Mouse (Mus musculus) limb, embryonic 13.5 days (tissue): ENCODE data around the gene Aph1a. TPM values are rescaled to one million over a fixed set of nuclear protein-coding genes. Genes with fewer than 3 reads are reported as not detected.
A peak's percentile ranks its signal among the peaks of the same experiment; 100 is the strongest.

ENCODE experiments used
- ATAC-seq: fragments of 200-750 bp; cut with Nextera tagmentation; 2 replicates; pipeline ENCODE4 v1.8.0; 2017; ENCODE audit warnings: low read depth, moderate number of reproducible peaks, moderate TSS enrichment; ENCODE audit not compliant: low FRiP score
- H3K27ac ChIP-seq: fragments of 300-500 bp; sonication (generic); 2 replicates; pipeline ENCODE4 v1.5.1; 2015; ENCODE audit warnings: inconsistent platforms, mild to moderate bottlenecking, moderate library complexity
- H3K27me3 ChIP-seq: fragments of 300-500 bp; sonication (generic); 2 replicates; pipeline ENCODE4 v1.6.1; 2015; ENCODE audit warnings: mild to moderate bottlenecking, inconsistent platforms
- H3K36me3 ChIP-seq: fragments of 300-500 bp; sonication (generic); 2 replicates; pipeline ENCODE4 v1.6.1; 2015; ENCODE audit warnings: inconsistent platforms, mild to moderate bottlenecking, moderate library complexity
- H3K4me1 ChIP-seq: fragments of 300-500 bp; sonication (generic); 2 replicates; pipeline ENCODE4 v1.6.1; 2015; ENCODE audit warnings: inconsistent platforms
- H3K4me2 ChIP-seq: fragments of 300-500 bp; sonication (generic); replicated peaks from 2 replicates; pipeline ENCODE4 v1.6.1; 2015; ENCODE audit warnings: inconsistent platforms, mild to moderate bottlenecking, moderate library complexity
- H3K4me3 ChIP-seq: fragments of 300-500 bp; sonication (generic); 2 replicates; pipeline ENCODE4 v1.5.1; 2015; ENCODE audit warnings: moderate library complexity, mild to moderate bottlenecking, inconsistent platforms
- H3K9ac ChIP-seq: fragments of 300-500 bp; sonication (generic); 2 replicates; pipeline ENCODE4 v1.6.1; 2015; ENCODE audit warnings: mild to moderate bottlenecking, inconsistent platforms
- H3K9me3 ChIP-seq: fragments of 300-500 bp; sonication (generic); 2 replicates; pipeline ENCODE4 v1.6.1; 2016; ENCODE audit warnings: inconsistent platforms
- WGBS: fragments of 180-500 bp; shearing (Covaris S2); methylation state at CpG from one replicate; pipeline ENCODE4 v1.1.7; 2015; 5-methylcytosine and 5-hydroxymethylcytosine counted together
- polyA plus RNA-seq: library from polyadenylated mRNA; unstranded; fragments of >200 nt; fragmentation: Nextera tagmentation; extraction: Ambion mirVana; gene quantifications from 2 replicates; pipeline ENCODE4 v1.2.1, GENCODE M21; 2015

Gene Aph1a
- polyA plus RNA-seq, 1 experiment from 2014 or later, result 30.2 TPM

GRCm38 (mm10) chr3:95928261-95928657 lies 34.5 kb downstream of the Aph1a start:
- WGBS, result 74% methylated on average over 6 of the region's 6 CpGs
- peak overlapping the region; percentile 60 for H3K4me2 ChIP-seq

GRCm38 (mm10) chr3:95928658-95929503 lies 35.1 kb downstream of the Aph1a start, which contains the start of gene Anp32e:
Anp32e (plus strand) TSS chr3:95929246.
- Histone ChIP-seq H3K4me1 (peaks cover 12% of the 10 kb centered on the region), H3K9ac (peak within 1 kb of the TSS; percentile 99), H3K27ac (peak within 1 kb of the TSS; percentile 94), H3K4me2 (peak within 1 kb of the TSS; percentile 74), H3K9me3 (no peaks in the 10 kb centered on the region), H3K36me3 (peaks cover 7% of the 10 kb centered on the region), H3K27me3 (no peaks in the 10 kb centered on the region), H3K4me3 (peak within 1 kb of the TSS; percentile 94)
- under 1% methylated on average over 49 of the region's 49 CpGs for WGBS
- ATAC-seq, result peak; percentile 100

More at GRCm38 (mm10) chr3:95928261-95928657, 34.5 kb downstream of the Aph1a start:
- ATAC-seq, result no peak
- Histone ChIP-seq H3K4me1 (peaks cover 12% of the 10 kb centered on the region), H3K27me3 (no peaks in the 10 kb centered on the region), H3K27ac (peak overlapping the region; percentile 79; the same call in 1 of the 2 replicates), H3K4me3 (peak overlapping the region; percentile 94), H3K9me3 (no peaks in the 10 kb centered on the region), H3K36me3 (peaks cover under 1% of the 10 kb centered on the region), H3K9ac (peak overlapping the region; percentile 66)

DNA sequence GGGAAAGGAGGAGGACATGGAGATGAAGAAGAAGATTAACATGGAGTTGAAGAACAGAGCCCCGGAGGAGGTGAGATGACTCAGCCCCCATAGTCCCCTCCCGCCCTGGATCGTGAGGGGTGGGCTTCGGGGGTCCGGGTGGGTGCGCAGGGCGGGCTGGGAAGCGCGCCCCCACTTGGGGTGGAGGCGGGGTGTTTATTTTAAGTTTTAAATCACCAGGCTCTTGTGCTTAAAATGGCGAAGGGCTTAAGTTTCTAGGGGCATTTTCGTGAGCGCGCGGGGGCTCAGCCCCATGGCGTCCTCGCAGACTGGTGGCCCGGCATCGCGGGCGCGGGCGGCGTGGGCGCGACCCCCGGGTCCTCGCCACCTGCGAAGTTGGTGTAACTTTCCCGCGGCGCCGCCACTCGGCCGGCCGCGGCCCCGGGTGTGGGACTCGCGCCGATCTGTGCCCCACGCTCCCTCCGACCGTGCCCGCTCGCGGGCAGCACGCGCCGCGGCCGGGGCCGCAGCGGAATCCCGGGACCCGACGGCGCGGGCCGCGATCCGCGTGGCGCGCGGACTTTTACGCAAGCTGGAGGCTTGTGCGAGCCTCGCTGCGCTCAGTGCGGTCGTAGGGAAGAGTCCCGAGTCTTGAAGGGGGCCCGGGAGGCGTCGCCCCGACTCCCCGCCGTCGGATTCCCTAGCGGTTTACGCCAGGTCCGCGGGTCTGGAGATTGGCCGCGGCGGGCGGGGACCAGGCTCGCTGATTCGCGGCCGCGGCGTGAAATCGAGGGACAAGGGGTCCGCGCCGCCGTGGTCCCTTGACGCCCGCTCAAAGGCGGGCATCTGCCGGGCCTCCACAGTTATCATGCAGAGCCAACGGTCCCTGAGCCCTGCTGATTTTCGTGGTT lies 36.1 kb downstream of the Aph1a start:
- peak overlapping the region; percentile 94 for H3K4me3 ChIP-seq
- peak overlapping the region; percentile 94 for H3K27ac ChIP-seq
- under 1% methylated on average over 85 of the region's 105 CpGs for WGBS
- no peaks in the 10 kb centered on the region for H3K27me3 ChIP-seq
- H3K4me2 ChIP-seq, result peak overlapping the region; percentile 74
- peak overlapping the region; percentile 99 for H3K9ac ChIP-seq
- ATAC-seq, result no peak; the same call in 1 of the 2 replicates
- no peaks in the 10 kb centered on the region for H3K9me3 ChIP-seq
- H3K4me1 ChIP-seq, result peaks cover 12% of the 10 kb centered on the region
- peaks cover 17% of the 10 kb centered on the region for H3K36me3 ChIP-seq

GRCm38 (mm10) chr3:95930471-95930789 lies 36.7 kb downstream of the Aph1a start:
- Histone ChIP-seq H3K4me3 (peak overlapping the region; percentile 94), H3K9ac (peak overlapping the region; percentile 99), H3K9me3 (no peaks in the 10 kb centered on the region), H3K27ac (peak overlapping the region; percentile 94), H3K36me3 (peaks cover 23% of the 10 kb centered on the region), H3K4me2 (peak overlapping the region; percentile 74), H3K27me3 (no peaks in the 10 kb centered on the region), H3K4me1 (peaks cover 12% of the 10 kb centered on the region)
- no peak for ATAC-seq
- WGBS, result 1% methylated on average over 5 of the region's 5 CpGs

- WGBS, result 80% methylated on average over 1 of the region's 1 CpGs
- H3K9ac ChIP-seq, result no peak overlapping the region
- H3K27ac ChIP-seq, result no peak overlapping the region
- H3K4me3 ChIP-seq, result no peak overlapping the region
- peak overlapping the region; percentile 74 for H3K4me2 ChIP-seq
- H3K9me3 ChIP-seq, result no peaks in the 10 kb centered on the region
- peaks cover 26% of the 10 kb centered on the region for H3K36me3 ChIP-seq
- no peaks in the 10 kb centered on the region for H3K27me3 ChIP-seq
- no peak for ATAC-seq
- peaks cover 12% of the 10 kb centered on the region for H3K4me1 ChIP-seq
Observed at GRCm38 (mm10) chr3:95931471-95931870, 37.7 kb downstream of the Aph1a start.

- no peak for ATAC-seq
- WGBS, result 56% methylated on average over 1 of the region's 1 CpGs
Observed at GRCm38 (mm10) chr3:95932157-95932556, 38.4 kb downstream of the Aph1a start.

DNA sequence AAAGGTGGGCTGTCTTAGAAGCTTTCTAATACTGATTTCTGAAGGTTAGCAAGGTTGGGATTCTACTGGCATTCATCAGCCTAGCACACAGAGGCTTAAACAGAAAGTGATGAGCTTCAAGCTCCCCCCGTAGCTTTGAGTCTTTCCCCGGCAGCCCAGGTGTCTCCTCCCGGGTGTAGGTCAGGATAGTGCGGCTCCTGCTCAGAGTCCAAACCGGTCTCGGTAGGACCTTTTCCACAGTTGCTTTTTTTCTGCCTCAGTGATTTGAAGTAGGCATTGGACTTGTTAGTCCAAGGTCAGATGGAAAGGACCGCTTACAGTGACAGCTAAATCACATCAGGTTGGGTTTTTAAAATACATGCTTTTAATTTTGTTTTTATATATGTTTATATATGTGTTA lies 38.8 kb downstream of the Aph1a start:
- Histone ChIP-seq H3K4me1 (peaks cover 12% of the 10 kb centered on the region), H3K9me3 (no peaks in the 10 kb centered on the region), H3K4me3 (no peak overlapping the region), H3K27me3 (no peaks in the 10 kb centered on the region), H3K9ac (no peak overlapping the region), H3K27ac (no peak overlapping the region), H3K36me3 (peaks cover 37% of the 10 kb centered on the region), H3K4me2 (peak overlapping the region; percentile 4; the same call in 1 of the 2 replicates)
- ATAC-seq, result no peak
- 92% methylated on average over 7 of the region's 7 CpGs for WGBS

More at GRCm38 (mm10) chr3:95932157-95932556, 38.4 kb downstream of the Aph1a start:
- Histone ChIP-seq H3K4me3 (no peak overlapping the region), H3K27me3 (no peaks in the 10 kb centered on the region), H3K36me3 (peaks cover 33% of the 10 kb centered on the region), H3K9ac (no peak overlapping the region), H3K4me2 (peak overlapping the region; percentile 4; the same call in 1 of the 2 replicates), H3K9me3 (no peaks in the 10 kb centered on the region), H3K27ac (no peak overlapping the region), H3K4me1 (peaks cover 12% of the 10 kb centered on the region)

- Histone ChIP-seq H3K4me1 (peaks cover 12% of the 10 kb centered on the region), H3K9ac (no peak overlapping the region), H3K27me3 (no peaks in the 10 kb centered on the region), H3K4me2 (no peak overlapping the region), H3K27ac (no peak overlapping the region), H3K4me3 (no peak overlapping the region), H3K36me3 (peaks cover 44% of the 10 kb centered on the region), H3K9me3 (no peaks in the 10 kb centered on the region)
- no peak for ATAC-seq
- WGBS, result 93% methylated on average over 7 of the region's 7 CpGs
Observed at GRCm38 (mm10) chr3:95933111-95933750, 39.5 kb downstream of the Aph1a start.

DNA sequence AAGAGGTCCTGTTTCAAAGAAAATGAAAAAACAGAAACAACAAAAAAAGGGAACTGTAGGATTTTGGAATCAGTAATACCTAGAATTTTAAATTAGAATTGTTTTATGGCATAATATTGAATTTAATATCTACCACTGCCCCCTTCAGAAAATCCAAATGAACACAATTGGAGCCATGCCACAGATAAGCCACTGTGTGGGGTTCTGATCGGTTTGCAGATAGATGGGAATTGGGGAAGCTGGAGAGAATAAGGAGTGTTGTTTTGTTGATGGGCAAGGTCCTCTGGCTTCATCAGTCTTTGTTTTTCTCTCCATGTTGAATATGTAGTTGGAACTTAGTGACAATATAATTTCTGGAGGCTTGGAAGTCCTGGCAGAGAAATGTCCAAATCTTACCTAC lies 40.7 kb downstream of the Aph1a start:
- Histone ChIP-seq H3K27ac (no peak overlapping the region), H3K4me1 (peaks cover 12% of the 10 kb centered on the region), H3K4me3 (no peak overlapping the region), H3K9me3 (no peaks in the 10 kb centered on the region), H3K9ac (no peak overlapping the region), H3K36me3 (peaks cover 56% of the 10 kb centered on the region), H3K27me3 (no peaks in the 10 kb centered on the region), H3K4me2 (no peak overlapping the region)
- ATAC-seq, result no peak
- 92% methylated on average over 1 of the region's 1 CpGs for WGBS

- Histone ChIP-seq H3K9ac (no peak overlapping the region), H3K27me3 (no peaks in the 10 kb centered on the region), H3K4me2 (no peak overlapping the region), H3K36me3 (peaks cover 93% of the 10 kb centered on the region), H3K4me1 (no peaks in the 10 kb centered on the region), H3K27ac (no peak overlapping the region), H3K9me3 (no peaks in the 10 kb centered on the region), H3K4me3 (no peak overlapping the region)
- no peak for ATAC-seq
- WGBS, result 98% methylated on average over 8 of the region's 8 CpGs
Observed at GRCm38 (mm10) chr3:95938217-95938616, 44.4 kb downstream of the Aph1a start.

- WGBS, result 94% methylated on average over 15 of the region's 15 CpGs
- Histone ChIP-seq H3K36me3 (peaks cover 91% of the 10 kb centered on the region), H3K9me3 (no peaks in the 10 kb centered on the region), H3K27me3 (no peaks in the 10 kb centered on the region), H3K4me1 (no peaks in the 10 kb centered on the region), H3K9ac (no peak overlapping the region), H3K4me3 (no peak overlapping the region), H3K4me2 (no peak overlapping the region), H3K27ac (no peak overlapping the region)
- no peak for ATAC-seq
Observed at GRCm38 (mm10) chr3:95938835-95939234, 45.1 kb downstream of the Aph1a start.
